Mouse (Mus musculus) olfactory bulb, adult 2 months (tissue): Measurements from ENCODE around the gene Tmem116.

Experiments used
- CTCF ChIP-seq: fragments of 200-500 bp; IDR thresholded peaks from 2 replicates; pipeline ENCODE4 v1.5.1; 2012; ENCODE audit warnings: low read depth, mild to moderate bottlenecking, low read length, moderate library complexity; ENCODE audit not compliant: insufficient read depth
- POLR2A ChIP-seq: fragments of 200-500 bp; IDR thresholded peaks from 2 replicates; pipeline ENCODE4 v1.6.1; 2012; ENCODE audit warnings: mild to moderate bottlenecking, low read depth, low read length, moderate library complexity; ENCODE audit not compliant: insufficient read depth

- no peak for TF ChIP-seq POLR2A
- no peak for TF ChIP-seq CTCF
Measured at GRCm38 (mm10) chr5:121525774-121526450, 74.2 kb downstream of the Tmem116 start.
